Mouse (Mus musculus): Measurements from ENCODE around the gene Phf1.
A peak's percentile ranks its signal among the peaks of the same experiment; 100 is the strongest.
"Not testable (repeated sequence)": the region's sequence is repeated elsewhere in the genome, so short reads cannot be mapped to it uniquely, and the experiment has no call there.

Phf1 gene

DNA sequence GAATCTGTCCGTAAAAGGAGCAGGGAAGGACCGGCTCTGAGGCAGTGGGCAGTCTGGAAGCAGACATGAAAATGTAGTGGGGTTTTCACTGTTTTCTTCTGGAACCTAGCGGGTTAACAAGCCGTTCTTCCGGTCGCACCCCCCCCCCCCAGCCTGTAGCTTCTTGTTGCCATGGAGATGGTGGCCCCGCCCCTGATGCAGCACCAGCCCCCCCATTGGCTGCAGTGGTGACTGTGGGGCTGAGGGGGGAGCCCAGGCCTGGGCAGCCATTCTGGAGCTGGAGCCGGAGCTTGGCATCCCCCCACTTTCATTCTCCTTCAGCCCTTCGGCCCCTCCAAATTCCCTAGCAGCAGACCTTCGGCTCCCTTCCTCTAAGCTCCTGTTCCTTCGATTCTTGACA is 18.6 kb downstream of the Phf1 start:
- DNase-seq, result peak; percentile 85 to 89

- peak in 1 of 2 experiments; percentile 22 for DNase-seq
These were observed 19.4 kb downstream of the Phf1 start for GRCm38 (mm10) chr17:26951952-26952877.

- no peak for DNase-seq
These were observed 20.3 kb downstream of the Phf1 start for GRCm38 (mm10) chr17:26953201-26953600.

- DNase-seq, result no peak
These were observed 20.9 kb downstream of the Phf1 start for GRCm38 (mm10) chr17:26953726-26954125.

DNA sequence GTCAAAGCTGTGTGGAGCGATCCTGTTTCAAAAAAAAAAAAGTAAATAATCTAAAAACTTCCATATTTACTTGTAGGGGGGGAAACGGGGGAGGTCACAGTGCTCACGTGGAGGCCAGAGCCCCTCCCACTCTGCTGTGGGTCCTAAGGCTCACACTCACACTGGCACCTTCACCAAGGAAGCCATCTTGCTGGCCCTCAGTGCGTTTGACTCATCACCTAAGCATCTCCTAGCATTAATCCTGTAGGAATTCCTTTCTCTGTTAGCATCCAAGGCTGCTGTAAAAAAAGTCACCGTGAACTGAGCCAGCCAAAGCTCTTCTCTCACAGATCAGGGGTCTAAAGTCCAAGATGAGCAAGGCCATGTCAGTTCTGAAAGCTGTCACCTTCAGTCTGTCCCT is 23.5 kb downstream of the Phf1 start:
- DNase-seq, result no peak

DNA sequence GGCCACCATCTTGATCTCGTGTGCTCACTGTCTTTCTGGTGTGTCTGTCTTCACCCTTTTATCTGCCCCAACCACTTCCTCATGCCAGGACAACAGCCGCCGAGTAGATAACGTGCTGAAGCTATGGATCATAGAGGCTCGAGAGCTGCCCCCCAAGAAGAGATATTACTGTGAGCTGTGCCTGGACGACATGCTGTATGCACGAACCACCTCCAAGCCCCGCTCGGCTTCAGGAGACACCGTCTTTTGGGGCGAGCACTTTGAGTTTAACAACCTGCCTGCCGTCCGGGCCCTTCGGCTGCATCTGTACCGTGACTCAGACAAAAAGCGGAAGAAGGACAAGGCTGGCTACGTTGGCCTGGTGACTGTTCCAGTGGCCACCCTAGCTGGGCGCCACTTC is 24.0 kb downstream of the Phf1 start:
- peak in 1 of 2 experiments; percentile 4 for DNase-seq

GRCm38 (mm10) chr17:26957872-26958271 is 25.0 kb downstream of the Phf1 start:
- peak in 1 of 2 experiments; percentile 9 for DNase-seq

GRCm38 (mm10) chr17:26958880-26959279 is 26.0 kb downstream of the Phf1 start:
- peak in 1 of 2 experiments; percentile 6 for DNase-seq

DNA sequence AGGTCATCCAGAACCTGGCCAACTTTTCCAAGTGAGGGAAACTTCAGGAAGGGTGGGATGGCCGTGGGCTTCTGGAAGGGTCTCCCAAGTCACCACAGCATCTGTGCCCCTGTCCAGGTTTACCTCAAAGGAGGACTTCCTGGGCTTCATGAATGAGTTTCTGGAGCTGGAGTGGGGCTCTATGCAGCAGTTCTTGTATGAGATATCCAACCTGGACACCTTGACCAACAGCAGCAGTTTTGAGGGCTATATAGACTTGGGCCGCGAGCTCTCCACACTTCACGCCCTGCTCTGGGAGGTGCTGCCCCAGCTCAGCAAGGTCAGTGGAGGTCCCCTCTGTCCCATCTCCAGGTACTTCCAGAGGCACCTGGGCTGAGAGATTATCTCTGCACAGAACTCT is 27.0 kb downstream of the Phf1 start:
- DNase-seq, result no peak

- peak; percentile 65 to 73 for DNase-seq
These were observed 28.9 kb downstream of the Phf1 start for GRCm38 (mm10) chr17:26961572-26962240.

DNA sequence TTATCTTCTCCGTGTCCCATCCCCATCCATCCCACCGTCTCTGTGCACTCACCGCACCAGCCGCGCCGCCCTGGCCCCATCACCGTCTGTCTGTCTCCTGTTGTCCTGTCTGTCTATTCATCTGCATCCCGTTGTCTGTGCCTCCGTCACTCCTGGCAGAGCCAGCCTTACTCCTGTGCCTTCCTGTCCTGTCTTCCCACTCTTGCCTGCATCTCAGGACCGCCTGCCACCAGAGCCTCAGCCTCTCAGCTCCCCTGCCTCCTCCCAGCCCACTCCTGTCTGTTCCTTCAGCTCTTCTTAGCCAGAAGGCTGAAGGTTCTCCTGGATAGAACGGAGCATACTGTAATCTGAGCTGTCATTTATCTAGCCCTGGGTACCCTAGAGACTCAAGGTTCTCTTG is 34.1 kb downstream of the Phf1 start:
- DNase-seq, result no peak

- DNase-seq, result no peak
These were observed 34.6 kb downstream of the Phf1 start for GRCm38 (mm10) chr17:26967477-26967876.

DNA sequence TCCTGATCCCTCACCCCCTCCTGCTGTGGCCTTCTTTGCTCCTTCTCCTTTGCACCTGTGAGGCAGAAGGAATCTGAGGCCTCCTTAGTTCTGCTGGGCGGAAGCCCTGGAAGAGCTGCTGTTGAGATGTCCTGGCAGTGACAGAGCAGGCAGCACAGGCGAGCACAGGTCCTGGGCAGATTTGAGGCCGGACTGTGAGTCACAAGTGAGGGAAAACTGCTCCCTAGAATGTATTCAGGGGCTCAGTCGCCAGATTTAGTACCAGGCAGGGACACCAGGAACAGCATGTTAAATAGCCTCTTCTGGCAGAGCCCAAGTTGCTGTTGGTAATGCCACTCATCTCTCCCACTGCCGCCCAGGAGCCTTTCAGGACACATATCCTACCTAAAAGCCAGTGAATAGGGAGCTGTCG is 35.4 kb downstream of the Phf1 start:
- DNase-seq, result no peak

DNA sequence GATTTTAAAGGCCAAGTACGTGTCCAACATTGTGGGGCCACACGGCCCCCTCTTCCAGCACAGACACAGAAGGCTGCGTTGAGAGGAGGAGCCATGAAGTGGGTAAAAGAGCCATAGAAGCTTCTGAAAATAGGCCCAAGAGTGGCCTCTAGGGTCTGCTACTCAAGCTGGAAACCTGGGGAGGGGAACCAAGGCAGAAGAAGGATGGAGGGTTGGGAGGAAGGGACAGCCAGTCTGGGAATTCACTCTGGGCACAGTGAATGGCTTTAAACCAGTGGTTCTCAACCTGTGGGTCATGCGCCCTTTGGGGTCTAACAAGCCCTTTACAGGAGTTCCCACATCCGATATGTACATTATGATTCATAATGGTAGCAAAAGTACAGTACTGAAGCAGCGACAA is 36.4 kb downstream of the Phf1 start:
- DNase-seq, result no peak

GRCm38 (mm10) chr17:26970221-26970620 is 37.4 kb downstream of the Phf1 start:
- DNase-seq, result no peak

- peak in 1 of 2 experiments; percentile 30 for DNase-seq
These were observed 38.5 kb downstream of the Phf1 start for GRCm38 (mm10) chr17:26971247-26971905.

DNA sequence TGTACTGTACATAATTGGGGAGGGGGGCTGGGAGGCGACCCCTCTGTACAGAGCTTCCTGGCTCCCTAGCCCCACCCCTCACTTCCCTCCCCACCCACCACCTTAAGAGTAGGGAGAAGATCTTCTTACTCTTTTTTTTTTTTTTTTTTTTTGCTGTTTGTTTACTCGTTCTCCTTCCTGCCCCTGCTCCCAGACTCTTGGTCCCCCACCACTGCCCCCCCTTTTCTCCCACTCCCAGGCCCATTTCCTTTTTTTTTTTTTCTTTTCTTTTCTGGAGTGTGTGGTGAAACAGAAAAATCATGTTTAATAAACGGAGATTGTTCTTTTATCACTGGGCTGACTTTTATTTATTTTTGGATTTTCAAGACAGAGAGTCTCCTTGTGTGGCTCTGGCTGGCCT is 39.3 kb downstream of the Phf1 start:
- peak in 1 of 2 experiments; percentile 21 for DNase-seq

DNA sequence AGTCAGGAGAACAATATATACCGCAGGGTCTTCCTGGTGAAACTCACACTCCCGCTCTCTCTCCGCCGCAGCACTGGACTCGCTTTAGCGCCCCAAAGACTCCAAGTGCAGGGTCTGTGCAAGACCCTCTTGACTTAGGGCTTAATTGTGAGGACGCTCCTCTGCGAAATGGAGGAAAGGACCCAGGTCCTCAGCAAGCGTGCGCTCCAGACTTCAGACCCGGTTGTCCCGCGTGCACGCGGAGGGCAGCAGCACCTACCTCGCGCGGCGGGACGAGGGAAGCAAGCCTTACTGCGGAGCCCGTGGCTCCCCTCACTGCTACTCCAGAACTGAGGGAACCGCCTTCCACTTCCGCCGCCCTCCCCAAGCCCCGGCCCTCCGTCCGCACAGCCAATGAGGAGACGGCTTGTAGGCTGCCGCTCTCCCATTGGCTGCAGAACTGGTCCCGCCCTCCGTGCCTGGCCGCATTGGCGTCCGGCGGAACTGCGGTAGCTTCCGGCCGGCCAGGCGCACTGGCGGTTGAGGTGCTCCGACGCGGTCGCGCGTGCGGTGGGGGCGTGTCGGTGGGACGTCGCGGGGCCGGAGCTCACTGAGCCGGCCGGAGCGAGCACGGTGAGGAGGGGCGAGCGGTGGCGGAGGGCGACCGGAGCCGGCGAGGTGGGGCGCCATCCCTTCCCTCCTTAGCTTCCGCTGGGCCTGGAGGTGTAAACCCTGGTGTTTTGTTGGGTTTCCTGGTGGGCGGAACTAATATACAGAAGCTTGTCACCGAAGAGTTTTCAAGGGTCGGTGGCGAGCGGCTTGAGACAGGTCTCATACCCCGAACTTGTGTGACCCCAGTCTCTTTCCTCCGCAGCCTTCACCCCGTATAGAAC is 40.1 kb downstream of the Phf1 start, which contains the start of gene Zbtb9:
Gene Zbtb9, plus strand, starts transcription at position 465 of the 872 bp plus-strand sequence.
- peak; percentile 97 to 98 for DNase-seq

GRCm38 (mm10) chr17:26974547-26974946 is 41.7 kb downstream of the Phf1 start:
- no peak for DNase-seq

DNA sequence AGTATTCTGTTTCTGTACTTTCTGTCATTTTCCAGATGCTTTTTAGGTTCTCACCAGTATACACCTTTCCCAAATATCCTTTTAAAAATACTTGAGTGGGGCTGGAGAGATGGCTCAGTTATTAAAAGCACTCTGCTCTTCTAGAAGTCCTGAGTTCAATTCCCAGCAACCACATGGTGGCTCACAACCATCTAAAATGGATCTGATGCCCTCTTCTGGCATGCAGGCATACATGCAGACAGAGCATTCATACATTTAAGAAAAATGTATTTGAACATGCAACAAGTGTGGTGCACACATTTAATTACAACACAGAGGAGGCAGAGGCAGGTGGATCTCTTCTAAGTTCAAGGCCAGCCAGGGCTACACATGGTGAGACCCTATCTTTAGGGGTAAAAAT is 42.6 kb downstream of the Phf1 start:
- no peak for DNase-seq

- not testable (repeated sequence) for DNase-seq
These were observed 44.5 kb downstream of the Phf1 start for GRCm38 (mm10) chr17:26977354-26977753.

- DNase-seq, result no peak
These were observed 46.6 kb downstream of the Phf1 start for GRCm38 (mm10) chr17:26979426-26979825.
